Mouse (Mus musculus): ENCODE measurements at regions not wholly inside any gene's neighbourhood (a gene's known extent, or its start where the extent isn't known, plus 50 kb on each side); places are given as distances from the start of the nearest gene placed in this dataset.
A peak's percentile ranks its signal among the peaks of the same experiment; 100 is the strongest.

GRCm38 (mm10) chr13:119233030-119233385, 195.4 kb upstream of the Paip1 start:
- H3K4me1 ChIP-seq: peaks cover 7% of the 10 kb centered on the region; the same call in 1 of the 2 replicates
- no peaks in the 10 kb centered on the region for H3K27me3 ChIP-seq
- H3K9me3 ChIP-seq: no peaks in the 10 kb centered on the region
- ATAC-seq (ENCODE audit: borderline replicate concordance, extremely low read depth, low FRiP score, low TSS enrichment): no peak
- no peak overlapping the region for H3K9ac ChIP-seq
- no peaks in the 10 kb centered on the region for H3K36me3 ChIP-seq
- 73% methylated on average over 4 of the region's 4 CpGs for WGBS
- no peak overlapping the region for H3K27ac ChIP-seq
- no peak overlapping the region for H3K4me3 ChIP-seq
- H3K4me2 ChIP-seq: no peak overlapping the region

GRCm38 (mm10) chr13:119233869-119234268, 194.5 kb upstream of the Paip1 start:
- H3K27me3 ChIP-seq: no peaks in the 10 kb centered on the region
- H3K27ac ChIP-seq: no peak overlapping the region
- H3K4me3 ChIP-seq: no peak overlapping the region
- no peak overlapping the region for H3K9ac ChIP-seq
- no peak overlapping the region for H3K4me2 ChIP-seq
- H3K4me1 ChIP-seq: peaks cover 7% of the 10 kb centered on the region; the same call in 1 of the 2 replicates
- H3K36me3 ChIP-seq: no peaks in the 10 kb centered on the region
- no peak for ATAC-seq (ENCODE audit: borderline replicate concordance, extremely low read depth, low FRiP score, low TSS enrichment)
- 37% methylated on average over 3 of the region's 3 CpGs for WGBS
- no peaks in the 10 kb centered on the region for H3K9me3 ChIP-seq

- Histone ChIP-seq H3K9me3 (no peaks in the 10 kb centered on the region), H3K27me3 (no peaks in the 10 kb centered on the region), H3K4me3 (no peak overlapping the region), H3K4me1 (peaks cover 4% of the 10 kb centered on the region; the same call in 1 of the 2 replicates), H3K9ac (no peak overlapping the region), H3K36me3 (no peaks in the 10 kb centered on the region), H3K27ac (no peak overlapping the region), H3K4me2 (no peak overlapping the region)
- no peak for ATAC-seq (ENCODE audit: borderline replicate concordance, extremely low read depth, low FRiP score, low TSS enrichment)
- 14% methylated on average over 3 of the region's 3 CpGs for WGBS
Measured at GRCm38 (mm10) chr13:119242358-119242757, 186.0 kb upstream of the Paip1 start.

- Histone ChIP-seq H3K4me2 (no peak overlapping the region), H3K27ac (no peak overlapping the region), H3K27me3 (no peaks in the 10 kb centered on the region), H3K36me3 (no peaks in the 10 kb centered on the region), H3K4me3 (no peak overlapping the region), H3K9ac (no peak overlapping the region), H3K4me1 (peaks cover 4% of the 10 kb centered on the region; the same call in 1 of the 2 replicates), H3K9me3 (no peaks in the 10 kb centered on the region)
- WGBS: 36% methylated on average over 2 of the region's 2 CpGs
- ATAC-seq (ENCODE audit: borderline replicate concordance, extremely low read depth, low FRiP score, low TSS enrichment): no peak
Measured at GRCm38 (mm10) chr13:119247101-119247500, 181.3 kb upstream of the Paip1 start.

- Histone ChIP-seq H3K9ac (no peak overlapping the region), H3K4me1 (no peaks in the 10 kb centered on the region), H3K27ac (peak overlapping the region; percentile 63), H3K9me3 (no peaks in the 10 kb centered on the region), H3K27me3 (no peaks in the 10 kb centered on the region), H3K36me3 (no peaks in the 10 kb centered on the region), H3K4me3 (no peak overlapping the region), H3K4me2 (no peak overlapping the region)
- WGBS: 35% methylated on average over 2 of the region's 2 CpGs
- ATAC-seq (ENCODE audit: borderline replicate concordance, extremely low read depth, low FRiP score, low TSS enrichment): peak; percentile 72; the same call in 1 of the 2 replicates
Measured at GRCm38 (mm10) chr13:119252006-119252405, 176.4 kb upstream of the Paip1 start.

GRCm38 (mm10) chr13:119256350-119256749, 172.1 kb upstream of the Paip1 start:
- Histone ChIP-seq H3K4me3 (no peak overlapping the region), H3K27ac (no peak overlapping the region), H3K4me2 (no peak overlapping the region), H3K9me3 (no peaks in the 10 kb centered on the region), H3K9ac (no peak overlapping the region), H3K27me3 (no peaks in the 10 kb centered on the region), H3K4me1 (no peaks in the 10 kb centered on the region), H3K36me3 (no peaks in the 10 kb centered on the region)
- no peak for ATAC-seq (ENCODE audit: borderline replicate concordance, extremely low read depth, low FRiP score, low TSS enrichment)
- 36% methylated on average over 6 of the region's 6 CpGs for WGBS

GRCm38 (mm10) chr13:119258515-119258914, 169.9 kb upstream of the Paip1 start:
- H3K4me1 ChIP-seq: no peaks in the 10 kb centered on the region
- no peak for ATAC-seq (ENCODE audit: borderline replicate concordance, extremely low read depth, low FRiP score, low TSS enrichment)
- WGBS: 68% methylated on average over 9 of the region's 9 CpGs

GRCm38 (mm10) chr13:119263561-119263960, 164.8 kb upstream of the Paip1 start:
- peak; percentile 90 for ATAC-seq (ENCODE audit: borderline replicate concordance, extremely low read depth, low FRiP score, low TSS enrichment)
- peaks cover 5% of the 10 kb centered on the region; the same call in 1 of the 2 replicates for H3K4me1 ChIP-seq
- WGBS: 25% methylated on average over 2 of the region's 2 CpGs
- H3K9ac ChIP-seq: no peak overlapping the region
- H3K27ac ChIP-seq: peak overlapping the region; percentile 67; the same call in 1 of the 2 replicates
- no peaks in the 10 kb centered on the region for H3K27me3 ChIP-seq
- no peaks in the 10 kb centered on the region for H3K9me3 ChIP-seq
- H3K36me3 ChIP-seq: no peaks in the 10 kb centered on the region
- no peak overlapping the region for H3K4me3 ChIP-seq
- no peak overlapping the region for H3K4me2 ChIP-seq

More at GRCm38 (mm10) chr13:119258515-119258914, 169.9 kb upstream of the Paip1 start:
- H3K36me3 ChIP-seq: no peaks in the 10 kb centered on the region
- no peaks in the 10 kb centered on the region for H3K27me3 ChIP-seq
- H3K27ac ChIP-seq: no peak overlapping the region
- H3K9me3 ChIP-seq: no peaks in the 10 kb centered on the region
- H3K9ac ChIP-seq: no peak overlapping the region
- no peak overlapping the region for H3K4me3 ChIP-seq
- H3K4me2 ChIP-seq: no peak overlapping the region

GRCm38 (mm10) chr13:119267608-119268300, 160.6 kb upstream of the Paip1 start:
- Histone ChIP-seq H3K4me1 (peaks cover 5% of the 10 kb centered on the region; the same call in 1 of the 2 replicates), H3K9me3 (no peaks in the 10 kb centered on the region), H3K27ac (no peak overlapping the region), H3K9ac (no peak overlapping the region), H3K36me3 (no peaks in the 10 kb centered on the region), H3K27me3 (no peaks in the 10 kb centered on the region), H3K4me2 (no peak overlapping the region), H3K4me3 (no peak overlapping the region)
- 0 out of 2 replicates have a peak, but pooled peaks have one; percentile 35 for ATAC-seq (ENCODE audit: borderline replicate concordance, extremely low read depth, low FRiP score, low TSS enrichment)
- WGBS: 53% methylated on average over 4 of the region's 4 CpGs

GRCm38 (mm10) chr13:119268301-119268675, 160.1 kb upstream of the Paip1 start:
- no peak overlapping the region for H3K4me2 ChIP-seq
- no peaks in the 10 kb centered on the region for H3K36me3 ChIP-seq
- 70% methylated on average over 10 of the region's 10 CpGs for WGBS
- no peak overlapping the region for H3K4me3 ChIP-seq
- peaks cover 5% of the 10 kb centered on the region; the same call in 1 of the 2 replicates for H3K4me1 ChIP-seq
- no peak for ATAC-seq (ENCODE audit: borderline replicate concordance, extremely low read depth, low FRiP score, low TSS enrichment)
- no peaks in the 10 kb centered on the region for H3K27me3 ChIP-seq
- H3K9ac ChIP-seq: no peak overlapping the region
- H3K27ac ChIP-seq: no peak overlapping the region
- H3K9me3 ChIP-seq: no peaks in the 10 kb centered on the region

- H3K4me1 ChIP-seq: no peaks in the 10 kb centered on the region
- H3K27ac ChIP-seq: no peak overlapping the region
- H3K4me3 ChIP-seq: no peak overlapping the region
- no peak overlapping the region for H3K4me2 ChIP-seq
- ATAC-seq (ENCODE audit: borderline replicate concordance, extremely low read depth, low FRiP score, low TSS enrichment): no peak
- H3K36me3 ChIP-seq: no peaks in the 10 kb centered on the region
- 87% methylated on average over 4 of the region's 4 CpGs for WGBS
- no peaks in the 10 kb centered on the region for H3K9me3 ChIP-seq
- H3K9ac ChIP-seq: no peak overlapping the region
- H3K27me3 ChIP-seq: no peaks in the 10 kb centered on the region
Measured at GRCm38 (mm10) chr13:119275500-119275899, 152.9 kb upstream of the Paip1 start.

- no peaks in the 10 kb centered on the region for H3K9me3 ChIP-seq
- no peaks in the 10 kb centered on the region for H3K36me3 ChIP-seq
- WGBS: 61% methylated on average over 13 of the region's 13 CpGs
- no peak overlapping the region for H3K4me3 ChIP-seq
- no peaks in the 10 kb centered on the region for H3K27me3 ChIP-seq
- no peak for ATAC-seq (ENCODE audit: borderline replicate concordance, extremely low read depth, low FRiP score, low TSS enrichment)
- H3K4me2 ChIP-seq: no peak overlapping the region
- H3K4me1 ChIP-seq: no peaks in the 10 kb centered on the region
- H3K27ac ChIP-seq: no peak overlapping the region
- no peak overlapping the region for H3K9ac ChIP-seq
Measured at GRCm38 (mm10) chr13:119277308-119277948, 151.0 kb upstream of the Paip1 start.
